Mouse (Mus musculus): ENCODE data around the gene B3galt6. TPM values are rescaled to one million over a fixed set of nuclear protein-coding genes. Genes with fewer than 3 reads are reported as not detected.

Gene B3galt6
- 6.1 TPM for polyA plus RNA-seq (2014; fragmentation: Illumina TruSeq; extraction: RNeasy Lipid Tissue Mini Kit (QIAGEN cat#74804); ENCODE audit: low read depth, low replicate concordance)

GRCm38 (mm10) chr4:155992241-155992905 lies at the start of gene B3galt6, which contains the start of gene Sdf4:
Gene B3galt6 (minus strand): TSS chr4:155992649.
Gene Sdf4 (plus strand): TSS chr4:155992872.

GRCm38 (mm10) chr4:156026013-156026412 lies 33.6 kb upstream of the B3galt6 start, which contains the start of gene Tnfrsf18:
Gene Tnfrsf18 (plus strand): TSS chr4:156026164.

GRCm38 (mm10) chr4:156013637-156014036 lies 21.2 kb upstream of the B3galt6 start, which contains the start of gene Tnfrsf4:
Gene Tnfrsf4 (plus strand): TSS chr4:156013843.

GRCm38 (mm10) chr4:155962167-155962971 lies 30.1 kb downstream of the B3galt6 start, which contains the start of gene C1qtnf12:
Gene C1qtnf12 (plus strand): TSS chr4:155962318.

GRCm38 (mm10) chr4:155943534-155944249 lies 48.8 kb downstream of the B3galt6 start, which contains the start of gene Ube2j2:
Gene Ube2j2 (plus strand): TSS chr4:155943831.

Other genes starting within 250 kb of the B3galt6 start
- 5.1 TPM for gene Atad3a, start 231.6 kb downstream of the B3galt6 start, polyA plus RNA-seq (2014; fragmentation: Illumina TruSeq; extraction: RNeasy Lipid Tissue Mini Kit (QIAGEN cat#74804); ENCODE audit: low read depth, low replicate concordance)
- gene Vwa1, start 218.0 kb downstream of the B3galt6 start, polyA plus RNA-seq (2014; fragmentation: Illumina TruSeq; extraction: RNeasy Lipid Tissue Mini Kit (QIAGEN cat#74804); ENCODE audit: low read depth, low replicate concordance) = 0.63 TPM
- gene Tmem88b, start 206.8 kb downstream of the B3galt6 start, polyA plus RNA-seq (2014; fragmentation: Illumina TruSeq; extraction: RNeasy Lipid Tissue Mini Kit (QIAGEN cat#74804); ENCODE audit: low read depth, low replicate concordance) = 0.98 TPM
- not detected for gene Ankrd65, start 202.2 kb downstream of the B3galt6 start, polyA plus RNA-seq (2014; fragmentation: Illumina TruSeq; extraction: RNeasy Lipid Tissue Mini Kit (QIAGEN cat#74804); ENCODE audit: low read depth, low replicate concordance)
- gene Mrpl20, start 189.8 kb downstream of the B3galt6 start, polyA plus RNA-seq (2014; fragmentation: Illumina TruSeq; extraction: RNeasy Lipid Tissue Mini Kit (QIAGEN cat#74804); ENCODE audit: low read depth, low replicate concordance) = 39.1 TPM
- gene Ccnl2, start 180.2 kb downstream of the B3galt6 start, polyA plus RNA-seq (2014; fragmentation: Illumina TruSeq; extraction: RNeasy Lipid Tissue Mini Kit (QIAGEN cat#74804); ENCODE audit: low read depth, low replicate concordance) = 177 TPM
- gene Aurkaip1, start 161.4 kb downstream of the B3galt6 start, polyA plus RNA-seq (2014; fragmentation: Illumina TruSeq; extraction: RNeasy Lipid Tissue Mini Kit (QIAGEN cat#74804); ENCODE audit: low read depth, low replicate concordance) = 4.8 TPM
- gene Mxra8, start 153.0 kb downstream of the B3galt6 start, polyA plus RNA-seq (2014; fragmentation: Illumina TruSeq; extraction: RNeasy Lipid Tissue Mini Kit (QIAGEN cat#74804); ENCODE audit: low read depth, low replicate concordance) = 52.4 TPM
- gene Dvl1, start 145.2 kb downstream of the B3galt6 start, polyA plus RNA-seq (2014; fragmentation: Illumina TruSeq; extraction: RNeasy Lipid Tissue Mini Kit (QIAGEN cat#74804); ENCODE audit: low read depth, low replicate concordance) = 1.5 TPM
- gene Tas1r3, start 129.3 kb downstream of the B3galt6 start, polyA plus RNA-seq (2014; fragmentation: Illumina TruSeq; extraction: RNeasy Lipid Tissue Mini Kit (QIAGEN cat#74804); ENCODE audit: low read depth, low replicate concordance) = 0.13 TPM
- gene Cptp, start 123.2 kb downstream of the B3galt6 start, polyA plus RNA-seq (2014; fragmentation: Illumina TruSeq; extraction: RNeasy Lipid Tissue Mini Kit (QIAGEN cat#74804); ENCODE audit: low read depth, low replicate concordance) = 7.8 TPM
- 2.7 TPM for gene Ints11, start 123.1 kb downstream of the B3galt6 start, polyA plus RNA-seq (2014; fragmentation: Illumina TruSeq; extraction: RNeasy Lipid Tissue Mini Kit (QIAGEN cat#74804); ENCODE audit: low read depth, low replicate concordance)
- 1.3 TPM for gene Pusl1, start 100.9 kb downstream of the B3galt6 start, polyA plus RNA-seq (2014; fragmentation: Illumina TruSeq; extraction: RNeasy Lipid Tissue Mini Kit (QIAGEN cat#74804); ENCODE audit: low read depth, low replicate concordance)
- 0.47 TPM for gene Acap3, start 100.8 kb downstream of the B3galt6 start, polyA plus RNA-seq (2014; fragmentation: Illumina TruSeq; extraction: RNeasy Lipid Tissue Mini Kit (QIAGEN cat#74804); ENCODE audit: low read depth, low replicate concordance)
- gene Ube2j2, start 48.8 kb downstream of the B3galt6 start, polyA plus RNA-seq (2014; fragmentation: Illumina TruSeq; extraction: RNeasy Lipid Tissue Mini Kit (QIAGEN cat#74804); ENCODE audit: low read depth, low replicate concordance) = 117 TPM
- gene C1qtnf12, start 30.3 kb downstream of the B3galt6 start, polyA plus RNA-seq (2014; fragmentation: Illumina TruSeq; extraction: RNeasy Lipid Tissue Mini Kit (QIAGEN cat#74804); ENCODE audit: low read depth, low replicate concordance) = 3.3 TPM
- gene Sdf4, start 223 bp upstream of the B3galt6 start, polyA plus RNA-seq (2014; fragmentation: Illumina TruSeq; extraction: RNeasy Lipid Tissue Mini Kit (QIAGEN cat#74804); ENCODE audit: low read depth, low replicate concordance) = 145 TPM
- gene Tnfrsf4, start 21.2 kb upstream of the B3galt6 start, polyA plus RNA-seq (2014; fragmentation: Illumina TruSeq; extraction: RNeasy Lipid Tissue Mini Kit (QIAGEN cat#74804); ENCODE audit: low read depth, low replicate concordance) = not detected
- not detected for gene Tnfrsf18, start 33.5 kb upstream of the B3galt6 start, polyA plus RNA-seq (2014; fragmentation: Illumina TruSeq; extraction: RNeasy Lipid Tissue Mini Kit (QIAGEN cat#74804); ENCODE audit: low read depth, low replicate concordance)
- gene Ttll10, start 66.8 kb upstream of the B3galt6 start, polyA plus RNA-seq (2014; fragmentation: Illumina TruSeq; extraction: RNeasy Lipid Tissue Mini Kit (QIAGEN cat#74804); ENCODE audit: low read depth, low replicate concordance) = 2.5 TPM
- 3.6 TPM for gene 9430015G10Rik, start 117.3 kb upstream of the B3galt6 start, polyA plus RNA-seq (2014; fragmentation: Illumina TruSeq; extraction: RNeasy Lipid Tissue Mini Kit (QIAGEN cat#74804); ENCODE audit: low read depth, low replicate concordance)
- not detected for gene Rnf223, start 137.9 kb upstream of the B3galt6 start, polyA plus RNA-seq (2014; fragmentation: Illumina TruSeq; extraction: RNeasy Lipid Tissue Mini Kit (QIAGEN cat#74804); ENCODE audit: low read depth, low replicate concordance)
- gene Agrn, start 204.8 kb upstream of the B3galt6 start, polyA plus RNA-seq (2014; fragmentation: Illumina TruSeq; extraction: RNeasy Lipid Tissue Mini Kit (QIAGEN cat#74804); ENCODE audit: low read depth, low replicate concordance) = 12.3 TPM
- not detected for gene Isg15, start 208.2 kb upstream of the B3galt6 start, polyA plus RNA-seq (2014; fragmentation: Illumina TruSeq; extraction: RNeasy Lipid Tissue Mini Kit (QIAGEN cat#74804); ENCODE audit: low read depth, low replicate concordance)
- gene AW011738, start 210.7 kb upstream of the B3galt6 start, polyA plus RNA-seq (2014; fragmentation: Illumina TruSeq; extraction: RNeasy Lipid Tissue Mini Kit (QIAGEN cat#74804); ENCODE audit: low read depth, low replicate concordance) = 0.32 TPM
- not detected for gene Perm1, start 223.2 kb upstream of the B3galt6 start, polyA plus RNA-seq (2014; fragmentation: Illumina TruSeq; extraction: RNeasy Lipid Tissue Mini Kit (QIAGEN cat#74804); ENCODE audit: low read depth, low replicate concordance)
- 8.4 TPM for gene Plekhn1, start 242.2 kb upstream of the B3galt6 start, polyA plus RNA-seq (2014; fragmentation: Illumina TruSeq; extraction: RNeasy Lipid Tissue Mini Kit (QIAGEN cat#74804); ENCODE audit: low read depth, low replicate concordance)
- 5.9 TPM for gene Noc2l, start 243.4 kb upstream of the B3galt6 start, polyA plus RNA-seq (2014; fragmentation: Illumina TruSeq; extraction: RNeasy Lipid Tissue Mini Kit (QIAGEN cat#74804); ENCODE audit: low read depth, low replicate concordance)